In the genomic region with DNA sequence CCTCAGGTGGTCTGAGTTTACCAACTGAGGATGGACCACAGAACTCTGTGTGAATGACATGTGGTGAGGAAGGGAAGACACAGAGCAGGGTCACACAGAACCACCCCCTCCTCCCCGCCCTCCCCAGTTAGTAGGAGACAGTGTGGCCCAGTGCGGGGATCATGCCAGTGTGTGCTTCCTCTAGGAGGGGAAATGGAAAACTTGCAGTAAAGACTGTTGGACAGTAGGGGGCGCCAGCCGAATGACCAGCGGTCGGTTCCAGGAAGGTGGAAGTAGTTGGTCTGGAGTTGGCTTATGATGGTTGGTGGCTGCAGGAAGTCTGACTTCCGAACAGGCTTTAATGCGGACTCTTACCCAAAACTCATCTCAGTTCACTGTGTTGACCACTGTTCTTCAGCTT, we compare ENCODE assay signal across 9 mouse cellular contexts.
DNase-seq lines count a peak whose midpoint lies in the region; ATAC-seq and TF ChIP-seq lines count a peak whose summit lies in the region.
"Had no signal": no experiment of that assay in that cellular context is flagged by ENCODE, and none has a peak within 500 bp of the region (broad histone marks: within the 10 kb centered on the region; RNA-seq: fewer than 3 reads in every experiment).

No protein-coding gene starts in this region.

- H3K4me3 ChIP-seq in heart, embryonic 11.5 days (ENCODE audit: low read depth, low read length), result no peak overlapping the region
- H3K4me3 ChIP-seq in midbrain, postnatal 0 days (ENCODE audit: low read depth, low read length), result no peak overlapping the region
- H3K4me3 ChIP-seq: limb, embryonic 15.5 days had no signal

- no peak overlapping the region for H3K9ac ChIP-seq in heart, embryonic 11.5 days (ENCODE audit: low read depth, low read length)
- no peak overlapping the region for H3K9ac ChIP-seq in midbrain, postnatal 0 days (replicated peaks; ENCODE audit: low read length, poor library complexity, severe bottlenecking)
- H3K9ac ChIP-seq: limb, embryonic 15.5 days had no signal

- ATAC-seq in heart, embryonic 11.5 days (replicated peaks; ENCODE audit: insufficient number of reproducible peaks, low FRiP score, low TSS enrichment), result no peak
- ATAC-seq in midbrain, postnatal 0 days (ENCODE audit: low FRiP score), result no peak

- WGBS in heart, embryonic 11.5 days (ENCODE audit: insufficient replicate concordance), result 26% methylated on average over 8 of the region's 8 CpGs
- 28% methylated on average over 8 of the region's 8 CpGs for WGBS in midbrain, postnatal 0 days

- intact Hi-C loops in gastrocnemius, postnatal 14 days (cut with DNase I; ENCODE audit: low total_unique reads), result loop anchor here (10.0 kb wide), 1 partner anchor 53 kb away; no protein-coding TSS in a partner anchor

- no peak overlapping the region for H3K4me2 ChIP-seq in heart, embryonic 11.5 days
- H3K4me2 ChIP-seq in midbrain, postnatal 0 days (ENCODE audit: low read depth, low read length, poor library complexity, severe bottlenecking), result no peak overlapping the region
- H3K4me2 ChIP-seq: limb, embryonic 15.5 days had no signal

- H3K36me3 ChIP-seq in heart, embryonic 11.5 days (ENCODE audit: control insufficient read depth, insufficient read depth, low read length), result no peaks in the 10 kb centered on the region
- H3K36me3 ChIP-seq in midbrain, postnatal 0 days (ENCODE audit: insufficient read depth, low read length), result no peaks in the 10 kb centered on the region
- H3K36me3 ChIP-seq: limb, embryonic 15.5 days had no signal

- no peak overlapping the region for H3K27ac ChIP-seq in heart, embryonic 11.5 days (ENCODE audit: low read depth, low read length)
- no peak overlapping the region for H3K27ac ChIP-seq in midbrain, postnatal 0 days (ENCODE audit: low read depth, low read length)
- H3K27ac ChIP-seq: limb, embryonic 15.5 days had no signal

- peak; percentile 70 for TF ChIP-seq CTCF in midbrain, postnatal 0 days (IDR thresholded peaks at IDR 0.05)

- DNase-seq in heart, adult 18-20 months, result peak; percentile 58 to 77
- peak; percentile 56 for DNase-seq in CD4-positive helper T cell, adult 2 months (ENCODE audit: low read depth, low spot score)
- DNase-seq in adrenal gland, postnatal 25 days, result peak; percentile 64
- DNase-seq in gastrocnemius, postnatal 14 days, result peak; percentile 64
- peak; percentile 58 to 64 for DNase-seq in layer of hippocampus, postnatal 10 days (ENCODE audit: low spot score in 2 of 2)
- DNase-seq in midbrain, postnatal 0 days (ENCODE audit: low spot score), result no peak
- DNase-seq in thymus, postnatal 14 days, result peak; percentile 75

- peaks cover 14% of the 10 kb centered on the region; the same call in 1 of the 2 replicates for H3K27me3 ChIP-seq in heart, embryonic 11.5 days (ENCODE audit: control insufficient read depth, insufficient read depth, low read length)
- no peaks in the 10 kb centered on the region for H3K27me3 ChIP-seq in midbrain, postnatal 0 days (ENCODE audit: insufficient read depth, low read length)

- H3K4me1 ChIP-seq in heart, embryonic 11.5 days (ENCODE audit: control insufficient read depth, insufficient read depth, low read length), result no peaks in the 10 kb centered on the region
- H3K4me1 ChIP-seq in midbrain, postnatal 0 days (ENCODE audit: insufficient read depth, low read length), result no peaks in the 10 kb centered on the region

- H3K9me3 ChIP-seq in heart, embryonic 11.5 days (replicated peaks; ENCODE audit: control insufficient read depth, low read length), result no peaks in the 10 kb centered on the region
- H3K9me3 ChIP-seq in midbrain, postnatal 0 days (ENCODE audit: low read length), result no peaks in the 10 kb centered on the region
- H3K9me3 ChIP-seq: limb, embryonic 15.5 days had no signal
